Mouse (Mus musculus): ENCODE data around the gene Scube2. TPM values are rescaled to one million over a fixed set of nuclear protein-coding genes. Genes with fewer than 3 reads are reported as not detected.

The Scube2 gene
- polyA plus RNA-seq, 1 experiment from 2014 or later: 0.79 TPM

- H3K4me3 ChIP-seq (ENCODE audit: low read depth, low read length): no peak overlapping the region
- H3K9ac ChIP-seq (ENCODE audit: low read length): no peak overlapping the region
- H3K36me3 ChIP-seq (ENCODE audit: control insufficient read depth, insufficient read depth, low read length): no peaks in the 10 kb centered on the region
- H3K4me2 ChIP-seq (replicated peaks; ENCODE audit: low read depth): no peak overlapping the region
- no peaks in the 10 kb centered on the region for H3K4me1 ChIP-seq (replicated peaks; ENCODE audit: control insufficient read depth, insufficient read depth)
- WGBS: 75% methylated on average over 6 of the region's 6 CpGs
- no peak for TF ChIP-seq CTCF (IDR thresholded peaks at IDR 0.05; ENCODE audit: low read depth)
- no peak for TF ChIP-seq EP300 (optimal IDR thresholded peaks at IDR 0.05)
- H3K27ac ChIP-seq (replicated peaks): no peak overlapping the region
- ATAC-seq (ENCODE audit: low FRiP score, low TSS enrichment) (no peak), DNase-seq (ENCODE audit: low spot score) (no peak)
- no peaks in the 10 kb centered on the region for H3K27me3 ChIP-seq (ENCODE audit: control insufficient read depth, insufficient read depth, low read length)
- H3K9me3 ChIP-seq (ENCODE audit: control insufficient read depth, low read length): no peaks in the 10 kb centered on the region
Observed at GRCm38 (mm10) chr7:109841031-109841430, 24.4 kb downstream of the Scube2 start.

DNA sequence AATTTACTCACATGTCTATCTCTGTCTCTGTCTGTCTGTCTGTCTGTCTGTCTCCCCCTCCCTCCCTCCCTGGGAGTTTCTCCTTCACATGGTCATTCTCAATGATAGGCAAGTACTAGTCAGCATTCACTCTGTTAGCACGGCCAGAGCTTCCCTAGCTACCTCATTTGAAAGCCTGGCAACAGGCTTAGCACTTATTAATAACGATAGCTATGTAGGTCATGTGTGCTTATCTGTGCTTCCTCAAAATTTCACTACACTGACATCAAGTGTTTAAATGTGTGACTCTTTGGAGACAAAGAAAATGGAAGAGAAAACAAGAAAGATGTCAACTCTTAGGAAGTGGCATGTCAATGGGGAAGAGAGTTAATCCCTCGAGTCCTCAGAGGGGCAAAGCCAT lies 26.9 kb downstream of the Scube2 start:
- no peak overlapping the region for H3K27ac ChIP-seq (replicated peaks)
- no peaks in the 10 kb centered on the region for H3K36me3 ChIP-seq (ENCODE audit: control insufficient read depth, insufficient read depth, low read length)
- no peak overlapping the region for H3K4me2 ChIP-seq (replicated peaks; ENCODE audit: low read depth)
- no peak overlapping the region for H3K4me3 ChIP-seq (ENCODE audit: low read depth, low read length)
- H3K9me3 ChIP-seq (ENCODE audit: control insufficient read depth, low read length): no peaks in the 10 kb centered on the region
- ATAC-seq (ENCODE audit: low FRiP score, low TSS enrichment) (no peak), DNase-seq (ENCODE audit: low spot score) (no peak)
- TF ChIP-seq CTCF (IDR thresholded peaks at IDR 0.05; ENCODE audit: low read depth): no peak
- no peak for TF ChIP-seq EP300 (optimal IDR thresholded peaks at IDR 0.05)
- WGBS: 77% methylated on average over 3 of the region's 3 CpGs
- H3K27me3 ChIP-seq (ENCODE audit: control insufficient read depth, insufficient read depth, low read length): no peaks in the 10 kb centered on the region
- no peaks in the 10 kb centered on the region for H3K4me1 ChIP-seq (replicated peaks; ENCODE audit: control insufficient read depth, insufficient read depth)
- no peak overlapping the region for H3K9ac ChIP-seq (ENCODE audit: low read length)

DNA sequence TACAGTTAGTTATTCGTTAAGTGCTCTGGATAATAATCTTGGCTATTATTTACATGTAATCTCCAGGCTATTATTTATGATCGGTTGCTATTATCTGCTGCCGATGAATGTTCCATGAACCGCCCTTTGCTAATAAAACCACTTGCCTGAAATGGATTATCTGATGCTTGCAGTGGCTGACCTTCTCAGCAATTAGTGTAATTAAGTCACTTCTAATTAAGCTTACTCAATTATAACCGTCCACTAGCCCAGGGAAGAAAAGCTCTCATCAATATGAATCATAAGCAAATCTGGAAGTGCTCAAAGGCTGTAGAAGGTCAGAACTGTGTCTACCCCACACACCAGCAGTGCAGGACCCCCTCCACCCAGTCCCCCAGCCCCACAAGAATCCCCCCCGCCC lies 27.8 kb downstream of the Scube2 start:
- ATAC-seq (ENCODE audit: low FRiP score, low TSS enrichment): no peak
- H3K9me3 ChIP-seq (ENCODE audit: control insufficient read depth, low read length): no peaks in the 10 kb centered on the region
- no peaks in the 10 kb centered on the region for H3K27me3 ChIP-seq (ENCODE audit: control insufficient read depth, insufficient read depth, low read length)
- no peaks in the 10 kb centered on the region for H3K36me3 ChIP-seq (ENCODE audit: control insufficient read depth, insufficient read depth, low read length)
- WGBS: 61% methylated on average over 6 of the region's 6 CpGs
- no peaks in the 10 kb centered on the region for H3K4me1 ChIP-seq (replicated peaks; ENCODE audit: control insufficient read depth, insufficient read depth)
- TF ChIP-seq CTCF (IDR thresholded peaks at IDR 0.05; ENCODE audit: low read depth) (no peak), EP300 (optimal IDR thresholded peaks at IDR 0.05) (no peak)
- H3K27ac ChIP-seq (replicated peaks): no peak overlapping the region
- H3K4me3 ChIP-seq (ENCODE audit: low read depth, low read length): no peak overlapping the region
- no peak overlapping the region for H3K4me2 ChIP-seq (replicated peaks; ENCODE audit: low read depth)
- H3K9ac ChIP-seq (ENCODE audit: low read length): no peak overlapping the region
- no peak for DNase-seq (ENCODE audit: low spot score)

DNA sequence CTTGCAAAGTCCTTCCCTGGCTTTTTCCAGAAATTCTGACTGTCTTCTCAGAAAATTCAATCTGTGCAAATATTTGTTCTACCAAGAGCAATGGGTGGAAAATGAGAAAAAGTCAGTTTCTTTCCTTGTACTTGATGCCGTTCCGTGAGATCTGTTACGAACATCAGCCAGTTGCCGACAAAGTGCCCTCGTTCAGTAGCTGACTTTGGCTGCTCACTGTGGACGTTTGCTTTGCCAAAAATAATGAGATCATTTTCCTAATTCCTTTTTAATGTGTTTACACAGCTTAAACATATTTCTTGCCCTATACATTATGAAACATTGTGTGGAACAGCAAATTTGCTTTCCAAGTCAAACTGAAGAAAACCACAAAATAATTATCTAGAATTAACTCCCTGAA lies 30.6 kb downstream of the Scube2 start:
- H3K9me3 ChIP-seq (ENCODE audit: control insufficient read depth, low read length): no peaks in the 10 kb centered on the region
- H3K4me3 ChIP-seq (ENCODE audit: low read depth, low read length): no peak overlapping the region
- ATAC-seq (ENCODE audit: low FRiP score, low TSS enrichment): no peak
- TF ChIP-seq CTCF (IDR thresholded peaks at IDR 0.05; ENCODE audit: low read depth) (no peak), EP300 (optimal IDR thresholded peaks at IDR 0.05) (no peak)
- H3K36me3 ChIP-seq (ENCODE audit: control insufficient read depth, insufficient read depth, low read length): no peaks in the 10 kb centered on the region
- H3K9ac ChIP-seq (ENCODE audit: low read length): no peak overlapping the region
- no peaks in the 10 kb centered on the region for H3K4me1 ChIP-seq (replicated peaks; ENCODE audit: control insufficient read depth, insufficient read depth)
- no peak for DNase-seq (ENCODE audit: low spot score)
- H3K4me2 ChIP-seq (replicated peaks; ENCODE audit: low read depth): no peak overlapping the region
- H3K27ac ChIP-seq (replicated peaks): no peak overlapping the region
- no peaks in the 10 kb centered on the region for H3K27me3 ChIP-seq (ENCODE audit: control insufficient read depth, insufficient read depth, low read length)
- WGBS: 20% methylated on average over 6 of the region's 6 CpGs

GRCm38 (mm10) chr7:109831376-109831775 lies 34.1 kb downstream of the Scube2 start:
- ATAC-seq (ENCODE audit: low FRiP score, low TSS enrichment): no peak
- H3K4me3 ChIP-seq (ENCODE audit: low read depth, low read length): no peak overlapping the region
- DNase-seq (ENCODE audit: low spot score): no peak

GRCm38 (mm10) chr7:109826911-109827310 lies 38.6 kb downstream of the Scube2 start:
- H3K4me2 ChIP-seq (replicated peaks; ENCODE audit: low read depth): no peak overlapping the region
- no peaks in the 10 kb centered on the region for H3K27me3 ChIP-seq (ENCODE audit: control insufficient read depth, insufficient read depth, low read length)
- no peak overlapping the region for H3K4me3 ChIP-seq (ENCODE audit: low read depth, low read length)
- TF ChIP-seq EP300 (optimal IDR thresholded peaks at IDR 0.05): no peak
- no peak for TF ChIP-seq CTCF (IDR thresholded peaks at IDR 0.05; ENCODE audit: low read depth)
- no peak for DNase-seq (ENCODE audit: low spot score)
- H3K9ac ChIP-seq (ENCODE audit: low read length): no peak overlapping the region
- ATAC-seq (ENCODE audit: low FRiP score, low TSS enrichment): no peak
- 53% methylated on average over 8 of the region's 8 CpGs for WGBS
- H3K9me3 ChIP-seq (ENCODE audit: control insufficient read depth, low read length): no peaks in the 10 kb centered on the region
- H3K36me3 ChIP-seq (ENCODE audit: control insufficient read depth, insufficient read depth, low read length): no peaks in the 10 kb centered on the region
- no peaks in the 10 kb centered on the region for H3K4me1 ChIP-seq (replicated peaks; ENCODE audit: control insufficient read depth, insufficient read depth)
- no peak overlapping the region for H3K27ac ChIP-seq (replicated peaks)

More at GRCm38 (mm10) chr7:109831376-109831775, 34.1 kb downstream of the Scube2 start:
- no peaks in the 10 kb centered on the region for H3K27me3 ChIP-seq (ENCODE audit: control insufficient read depth, insufficient read depth, low read length)
- H3K9me3 ChIP-seq (ENCODE audit: control insufficient read depth, low read length): no peaks in the 10 kb centered on the region
- WGBS: 64% methylated on average over 2 of the region's 2 CpGs
- H3K36me3 ChIP-seq (ENCODE audit: control insufficient read depth, insufficient read depth, low read length): no peaks in the 10 kb centered on the region
- H3K9ac ChIP-seq (ENCODE audit: low read length): no peak overlapping the region
- no peaks in the 10 kb centered on the region for H3K4me1 ChIP-seq (replicated peaks; ENCODE audit: control insufficient read depth, insufficient read depth)
- no peak overlapping the region for H3K27ac ChIP-seq (replicated peaks)
- H3K4me2 ChIP-seq (replicated peaks; ENCODE audit: low read depth): no peak overlapping the region
- no peak for TF ChIP-seq CTCF (IDR thresholded peaks at IDR 0.05; ENCODE audit: low read depth)
- no peak for TF ChIP-seq EP300 (optimal IDR thresholded peaks at IDR 0.05)
